Mouse (Mus musculus) heart, adult 11 months (tissue): ENCODE measurements around the gene Tbx2.

Source experiments
- DNase-seq: peaks from one replicate; pipeline ENCODE4 v3.0.0; 2022

Tbx2 gene

GRCm38 (mm10) chr11:85889730-85890562, 57.6 kb downstream of the Tbx2 start:
- DNase-seq, result no peak

GRCm38 (mm10) chr11:85890563-85890845, 58.2 kb downstream of the Tbx2 start:
- no peak for DNase-seq

GRCm38 (mm10) chr11:85891010-85891691, 58.8 kb downstream of the Tbx2 start:
- DNase-seq, result no peak
